Mouse (Mus musculus): ENCODE data around the gene Stat1.

GRCm38 (mm10) chr1:52148178-52148577, 28.9 kb downstream of the Stat1 start:
- TF ChIP-seq POLR2A (IDR thresholded peaks at IDR 0.05; ENCODE audit: insufficient read length, low read depth) (no peak), TCF12 (IDR thresholded peaks at IDR 0.05; ENCODE audit: insufficient read depth, poor library complexity, severe bottlenecking) (no peak), USF1 (IDR thresholded peaks at IDR 0.05; ENCODE audit: low read depth) (no peak), MAX (IDR thresholded peaks at IDR 0.05; ENCODE audit: low read depth) (no peak), SRF (IDR thresholded peaks at IDR 0.05; ENCODE audit: control insufficient read depth, insufficient read length, low read depth) (no peak), CEBPB (IDR thresholded peaks at IDR 0.05; ENCODE audit: insufficient read depth, poor library complexity, severe bottlenecking) (no peak), POLR2AphosphoS2 (IDR thresholded peaks at IDR 0.05; ENCODE audit: insufficient read length, low read depth) (no peak), E2F4 (IDR thresholded peaks at IDR 0.05; ENCODE audit: insufficient read depth) (no peak), TCF3 (IDR thresholded peaks at IDR 0.05; ENCODE audit: insufficient read length, low read depth) (no peak)

Measured in myocyte (in vitro differentiated cells).